Mouse (Mus musculus): Measurements from ENCODE around the gene Nlgn2.

Gene Nlgn2

DNA sequence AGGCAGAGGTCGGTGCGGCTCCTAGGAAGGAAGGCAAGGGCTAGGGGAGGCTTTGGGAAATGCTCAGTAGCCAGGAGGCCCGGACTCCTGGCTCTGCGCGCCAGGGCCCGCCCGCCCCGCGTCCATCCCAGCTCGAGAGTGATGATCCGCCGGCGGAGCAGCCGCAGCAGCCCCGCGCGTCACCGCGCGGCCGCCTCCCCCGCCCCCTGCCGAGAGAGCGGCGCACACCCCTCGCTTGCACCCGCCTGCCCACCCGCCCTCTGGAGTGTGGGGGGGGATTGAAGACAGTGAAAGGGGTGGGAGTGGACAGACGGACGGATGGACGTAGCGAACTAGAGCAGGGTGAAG, at the start of gene Nlgn2:
Nlgn2 (minus strand) TSS at position 181 of the 348 bp plus-strand sequence.
- DNase-seq (ENCODE audit: low read depth, low spot score) = peak; percentile 82

DNA sequence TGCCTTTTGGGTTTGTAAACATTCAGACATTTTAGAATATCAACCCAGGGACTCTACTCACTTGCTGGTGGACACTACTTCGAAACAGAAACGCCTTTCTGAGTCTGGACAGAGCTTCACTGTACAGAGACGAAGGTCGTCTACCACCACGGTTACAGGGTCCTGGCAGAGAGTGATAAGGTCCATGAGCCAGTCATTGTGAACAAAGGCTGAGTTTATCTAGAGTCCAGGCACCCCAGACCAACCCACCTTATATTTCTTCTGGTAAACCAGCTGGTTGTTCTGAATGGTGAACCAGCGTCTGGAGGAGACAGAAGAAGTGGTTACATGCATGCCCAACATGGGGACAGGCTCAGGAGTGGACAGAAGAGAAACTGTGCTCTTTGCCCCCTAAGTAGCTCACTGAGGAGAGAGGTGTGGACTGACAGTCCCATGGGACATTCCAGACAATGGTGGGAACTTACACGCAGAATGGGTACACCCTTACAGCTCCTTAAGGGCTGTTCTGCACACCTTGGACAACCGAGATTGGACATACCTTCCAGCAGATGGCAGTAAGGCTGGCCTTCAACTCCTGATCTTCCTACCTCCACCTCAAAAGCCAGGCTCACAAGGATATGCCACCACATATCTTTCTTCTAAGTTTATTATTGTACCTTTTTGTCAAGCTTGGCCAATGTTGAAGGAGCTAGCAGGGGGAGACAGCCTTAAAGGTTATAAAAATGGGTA, 49.5 kb upstream of the Nlgn2 start:
- no peak for DNase-seq (ENCODE audit: low read depth, low spot score)

- DNase-seq (ENCODE audit: low read depth, low spot score) = no peak
These were observed 47.1 kb upstream of the Nlgn2 start for GRCm38 (mm10) chr11:69884663-69885062.

DNA sequence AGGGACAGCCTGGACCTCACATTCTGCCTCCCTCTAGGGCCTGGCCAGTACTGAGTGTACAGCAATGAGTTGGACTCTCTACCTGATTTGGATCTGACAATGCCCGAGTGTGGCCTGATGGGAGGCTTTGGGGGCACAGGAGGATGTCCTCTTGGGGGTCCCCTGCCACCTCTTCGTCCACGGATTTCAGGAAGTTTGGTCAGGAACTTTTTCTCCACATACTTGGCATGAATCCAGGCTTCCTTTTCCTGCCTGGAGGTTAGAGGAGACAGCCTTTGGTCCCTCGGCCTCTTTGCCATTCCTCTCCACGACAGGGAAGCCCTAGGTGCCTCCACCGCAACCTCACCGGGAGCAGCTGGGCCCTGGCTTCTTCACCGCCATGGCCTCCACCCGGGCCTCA, 46.7 kb upstream of the Nlgn2 start:
- DNase-seq (ENCODE audit: low read depth, low spot score) = no peak

DNA sequence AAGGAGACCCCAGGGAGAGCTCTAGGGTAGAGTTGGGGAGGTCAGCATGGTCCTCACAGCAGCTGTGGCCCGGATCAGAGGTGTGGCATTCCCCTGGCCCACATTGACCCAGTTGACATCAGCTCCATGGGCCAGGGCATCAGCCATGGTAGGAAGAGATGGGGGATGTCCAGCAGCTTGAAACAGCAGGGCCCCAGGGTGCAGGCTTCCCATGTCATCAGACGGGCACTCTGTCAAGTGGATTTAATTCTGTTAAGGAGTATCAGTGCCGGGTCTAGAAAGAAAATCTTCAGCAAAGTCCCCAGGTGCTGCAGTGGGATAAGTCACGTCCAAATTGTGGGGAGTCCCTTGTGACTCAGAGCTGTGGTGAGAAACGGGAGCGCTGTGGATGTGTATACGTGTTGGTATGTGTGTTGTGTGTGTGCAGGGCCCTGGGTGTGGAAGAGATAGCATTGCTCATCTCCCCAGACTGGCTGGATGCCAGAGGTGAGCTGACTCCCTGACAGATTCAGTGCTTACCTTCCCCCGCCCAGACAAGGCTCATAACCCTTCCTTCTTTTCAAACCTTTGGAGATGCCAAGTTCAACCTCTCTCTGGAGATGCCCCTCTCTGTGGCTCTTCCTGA, 46.1 kb upstream of the Nlgn2 start:
- no peak for DNase-seq (ENCODE audit: low read depth, low spot score)

DNA sequence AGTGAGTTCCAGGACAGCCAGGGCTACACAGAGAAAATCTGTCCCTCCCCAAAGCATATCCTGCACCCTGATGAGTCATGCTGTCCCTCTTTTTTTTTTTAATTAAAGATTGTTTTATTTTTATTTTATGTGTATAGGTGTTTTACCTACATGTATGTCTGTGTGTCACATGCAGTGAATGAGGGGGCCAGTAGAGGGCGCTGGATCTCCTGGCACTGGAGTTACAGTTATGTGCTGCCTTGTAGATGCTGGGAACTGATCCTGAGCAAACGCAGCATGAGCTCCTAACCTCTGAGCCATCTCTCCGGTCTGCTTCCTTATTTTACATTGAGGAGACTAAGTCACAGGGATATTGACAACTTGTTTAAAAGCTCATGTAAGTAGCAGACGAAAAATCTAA, 45.5 kb upstream of the Nlgn2 start:
- DNase-seq (ENCODE audit: low read depth, low spot score) = peak; percentile 77

- DNase-seq (ENCODE audit: low read depth, low spot score) = no peak
These were observed 44.4 kb upstream of the Nlgn2 start for GRCm38 (mm10) chr11:69881787-69882670.

DNA sequence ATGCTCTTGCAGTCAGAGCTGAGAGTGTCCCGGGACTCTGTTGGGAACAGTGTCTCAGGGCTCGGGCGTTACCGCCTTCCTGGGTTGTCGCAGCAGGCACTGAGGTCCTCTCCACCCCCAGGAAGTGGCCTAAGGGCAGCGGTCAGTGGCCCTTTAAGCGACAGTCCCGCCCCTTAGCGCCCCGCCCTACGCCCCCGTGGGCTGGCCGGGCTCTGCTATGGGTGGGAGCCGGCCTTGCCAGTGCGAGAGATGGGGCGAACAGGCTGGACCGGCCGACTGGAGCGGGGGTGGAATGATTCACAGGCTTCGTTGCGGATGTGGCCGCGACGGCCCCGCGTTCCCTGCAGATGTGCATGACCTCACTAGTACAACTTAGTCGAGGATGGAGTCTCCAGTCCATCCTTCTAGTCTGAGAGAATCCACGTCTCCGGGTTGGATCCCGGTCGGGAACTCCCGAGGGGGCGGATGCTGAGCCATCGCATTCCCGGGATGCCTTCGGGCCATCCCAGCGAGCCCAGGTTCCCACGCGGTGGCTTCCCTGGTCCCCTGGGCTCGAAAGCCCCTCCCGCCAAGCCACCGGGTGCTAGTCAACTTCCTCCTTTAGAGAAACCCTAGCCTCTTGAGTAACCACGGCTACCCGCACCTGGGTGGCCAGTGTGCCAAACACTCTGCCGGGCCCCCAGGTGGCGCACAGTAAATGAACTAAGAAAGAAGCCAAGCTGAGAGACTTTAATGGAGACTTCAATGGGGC, 43.4 kb upstream of the Nlgn2 start, which contains the start of gene Kctd11:
Kctd11 (minus strand) TSS at position 554 of the 751 bp plus-strand sequence.
- peak; percentile 80 for DNase-seq (ENCODE audit: low read depth, low spot score)

- DNase-seq (ENCODE audit: low read depth, low spot score) = peak; percentile 83
These were observed 42.9 kb upstream of the Nlgn2 start for GRCm38 (mm10) chr11:69880506-69880852.

DNA sequence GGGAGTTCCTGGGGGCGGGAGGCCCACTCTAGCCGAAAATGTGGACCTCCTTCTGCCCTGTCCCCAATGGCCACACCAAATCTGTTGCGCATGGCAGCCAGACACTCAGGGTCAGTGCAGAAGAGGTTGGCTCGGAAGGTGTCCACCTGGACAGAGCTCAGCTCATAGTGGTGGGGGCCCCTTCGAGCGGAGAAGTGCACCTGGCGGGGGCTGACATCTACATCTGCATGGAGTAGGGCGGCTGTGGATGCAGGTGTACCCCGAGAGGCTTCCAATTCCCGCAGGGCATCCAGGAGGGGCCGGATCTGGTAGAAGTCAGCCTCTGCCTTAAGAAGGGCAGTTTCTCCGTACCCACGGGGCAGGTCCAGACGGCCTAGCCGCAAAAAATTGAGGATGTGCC, 42.1 kb upstream of the Nlgn2 start:
- DNase-seq (ENCODE audit: low read depth, low spot score) = no peak

DNA sequence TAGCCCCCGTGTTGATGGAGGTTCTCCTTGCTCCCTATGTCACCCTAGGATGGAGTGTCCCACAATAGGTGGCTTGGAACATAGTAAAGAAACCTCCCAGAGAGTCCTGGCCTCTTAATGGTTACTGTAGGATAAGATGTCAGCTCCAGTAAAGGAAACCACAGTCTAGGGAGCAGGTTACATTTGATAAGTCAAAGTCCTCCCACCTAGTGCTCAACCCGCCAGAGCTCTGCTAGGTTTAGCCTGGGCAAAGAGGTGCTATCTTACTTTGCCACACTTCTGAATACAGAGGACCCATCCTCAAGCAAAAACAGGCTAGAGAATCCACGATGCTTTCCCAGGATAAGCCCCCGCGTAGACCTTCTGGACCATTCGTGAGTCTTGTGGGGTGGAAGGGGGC, 41.4 kb upstream of the Nlgn2 start:
- no peak for DNase-seq (ENCODE audit: low read depth, low spot score)

DNA sequence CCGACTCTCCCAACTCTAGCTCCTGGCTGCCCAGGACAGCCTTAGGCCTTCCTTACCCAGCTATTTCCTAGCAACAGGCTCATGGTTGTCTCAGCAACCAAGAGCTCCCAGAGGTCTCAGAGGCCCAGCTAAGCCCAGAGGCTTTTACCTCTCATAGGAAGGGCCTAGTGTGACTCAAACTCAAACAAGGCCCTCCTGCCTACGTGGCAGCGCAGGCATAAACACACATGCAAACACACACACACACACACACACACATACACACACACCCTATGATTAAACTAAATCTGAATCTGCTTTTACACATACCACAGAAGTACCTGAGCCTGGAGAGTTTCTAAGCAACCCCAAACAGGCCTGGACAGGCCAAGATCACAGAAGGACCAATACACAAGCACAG, 40.8 kb upstream of the Nlgn2 start:
- DNase-seq (ENCODE audit: low read depth, low spot score) = no peak

DNA sequence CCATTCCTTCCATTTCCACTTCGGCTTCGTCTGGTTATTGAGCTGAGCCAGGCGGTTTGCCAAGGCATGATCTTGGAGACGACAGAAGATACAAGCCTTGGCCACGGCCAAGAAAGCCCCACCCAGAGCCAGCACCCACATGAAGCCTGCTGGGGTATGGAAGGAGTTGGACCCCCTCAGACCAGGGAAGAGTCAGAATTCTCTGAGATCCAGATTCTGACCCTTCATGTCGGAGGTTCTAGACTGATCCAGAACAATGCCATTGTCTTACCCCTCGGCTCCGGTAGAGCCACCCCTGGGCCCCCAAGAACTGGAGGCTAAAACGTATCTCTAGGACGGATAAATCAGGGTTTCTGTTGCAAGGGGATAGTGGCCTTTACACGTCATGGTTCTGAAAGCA, 40.3 kb upstream of the Nlgn2 start, which contains the start of gene Tmem95:
Tmem95 (minus strand) TSS at position 141 of the 400 bp plus-strand sequence.
- no peak for DNase-seq (ENCODE audit: low read depth, low spot score)

- DNase-seq (ENCODE audit: low read depth, low spot score) = peak; percentile 94
These were observed 39.3 kb upstream of the Nlgn2 start for GRCm38 (mm10) chr11:69876867-69877266.

GRCm38 (mm10) chr11:69876186-69876585, 38.6 kb upstream of the Nlgn2 start:
- DNase-seq (ENCODE audit: low read depth, low spot score) = peak; percentile 53

DNA sequence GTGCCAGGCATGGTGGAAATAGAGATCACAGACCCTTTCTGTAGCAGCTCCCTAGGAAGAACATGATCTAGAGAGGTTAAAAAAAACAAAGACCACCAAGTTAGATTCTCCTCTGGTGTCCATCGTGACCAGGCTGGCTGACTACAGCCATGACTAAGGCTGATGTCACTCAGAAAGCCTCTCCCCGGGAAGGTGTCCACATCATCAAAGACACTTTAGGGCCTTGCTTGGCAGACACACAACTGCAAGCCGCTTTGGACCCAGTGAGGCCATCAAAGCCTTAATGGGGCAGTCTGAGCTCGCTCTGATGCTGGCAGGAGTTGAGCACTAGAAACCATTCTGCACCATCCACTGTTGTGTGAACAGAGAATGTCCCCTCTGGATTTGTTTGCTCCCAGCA, 34.9 kb upstream of the Nlgn2 start:
- no peak for DNase-seq (ENCODE audit: low read depth, low spot score)

GRCm38 (mm10) chr11:69871822-69872221, 34.2 kb upstream of the Nlgn2 start:
- DNase-seq (ENCODE audit: low read depth, low spot score) = no peak

DNA sequence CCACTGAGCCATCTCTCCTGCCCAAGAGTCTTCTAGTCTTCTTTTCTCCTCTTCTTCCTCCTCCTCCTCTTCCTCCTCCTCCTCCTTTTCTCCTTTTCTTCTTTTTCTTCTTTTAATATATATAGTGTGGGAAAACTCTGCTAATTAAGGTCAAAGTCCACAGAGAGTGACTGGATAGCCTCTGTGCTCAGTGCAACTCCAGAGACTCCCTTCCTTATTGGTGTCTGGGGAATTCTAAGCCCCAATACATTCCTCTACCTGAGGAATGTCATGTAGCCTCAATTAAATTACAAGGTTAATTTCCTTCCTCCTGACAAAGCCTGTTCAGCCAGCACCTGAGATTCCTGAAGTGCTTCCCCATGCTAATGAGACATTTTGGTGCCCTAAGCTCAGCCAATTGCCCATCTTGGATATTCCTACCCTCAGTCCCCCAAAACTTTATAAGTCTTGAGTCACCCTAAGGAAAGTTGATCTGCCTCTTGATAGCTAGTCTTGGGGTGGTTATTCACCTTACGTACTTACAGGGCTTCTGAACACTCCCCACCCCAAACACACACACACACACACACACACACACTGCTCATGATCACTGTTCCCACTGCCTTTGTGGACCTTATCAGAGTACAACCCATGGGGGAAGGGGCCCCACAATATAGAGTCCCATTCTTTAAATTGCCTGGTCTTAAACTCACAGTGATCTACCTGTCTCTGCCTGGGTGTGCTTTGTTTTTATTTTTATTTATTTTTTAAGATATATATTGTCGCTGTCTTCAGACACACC, 32.9 kb upstream of the Nlgn2 start:
- DNase-seq (ENCODE audit: low read depth, low spot score) = no peak

DNA sequence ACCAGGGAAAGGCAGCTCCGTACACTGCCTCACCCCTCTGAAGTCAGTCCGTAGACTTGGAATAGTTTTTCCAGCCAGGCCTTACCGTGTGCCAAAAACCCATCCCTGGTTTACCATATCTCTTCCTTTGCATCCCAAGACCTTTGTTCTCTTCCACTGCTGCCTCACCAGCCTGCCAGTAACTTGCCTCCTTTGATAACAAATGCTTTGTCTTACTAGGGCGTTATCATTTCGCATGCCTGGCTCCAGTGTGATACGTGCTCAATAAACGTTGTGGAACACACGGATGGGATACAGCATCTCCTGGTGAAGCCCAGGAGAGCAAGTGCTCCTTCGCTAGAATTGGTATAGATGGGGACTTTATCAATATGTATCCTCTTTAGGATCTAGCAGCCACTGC, 29.8 kb upstream of the Nlgn2 start:
- no peak for DNase-seq (ENCODE audit: low read depth, low spot score)

- DNase-seq (ENCODE audit: low read depth, low spot score) = no peak
These were observed 28.0 kb upstream of the Nlgn2 start for GRCm38 (mm10) chr11:69865561-69865960.
